Mouse (Mus musculus) layer of hippocampus, postnatal 36 days (tissue): Measurements from ENCODE around the gene Ube2f. TPM values are rescaled to one million over a fixed set of nuclear protein-coding genes. Genes with fewer than 3 reads are reported as not detected.
A peak's percentile ranks its signal among the peaks of the same experiment; 100 is the strongest.

ENCODE experiments used
- DNase-seq, 2 experiments: peaks; one replicate each; pipeline ENCODE4 v3.0.0; 2022
- total RNA-seq, 2 experiments: library from RNA; stranded (reverse); gene quantifications; 2 replicates each; pipeline ENCODE4 v1.2.3; 2021

The Ube2f gene
- total RNA-seq, 2 experiments from 2014 or later, result 53.1 to 57.9 TPM

- peak; percentile 93 to 95 for DNase-seq
Measured at GRCm38 (mm10) chr1:91297799-91298744, 48.0 kb downstream of the Ube2f start, which contains the start of gene Scly. TSS of gene Scly (plus strand) at chr1:91298338.

GRCm38 (mm10) chr1:91299026-91299706 lies 49.1 kb downstream of the Ube2f start:
- no peak for DNase-seq

GRCm38 (mm10) chr1:91299707-91300426 lies 49.8 kb downstream of the Ube2f start:
- DNase-seq, result no peak

- DNase-seq, result no peak
Measured at GRCm38 (mm10) chr1:91301206-91301920, 51.3 kb downstream of the Ube2f start.

- DNase-seq, result no peak
Measured at GRCm38 (mm10) chr1:91302021-91302420, 51.9 kb downstream of the Ube2f start.

- no peak for DNase-seq
Measured at GRCm38 (mm10) chr1:91304621-91305020, 54.5 kb downstream of the Ube2f start.

GRCm38 (mm10) chr1:91309366-91310085 lies 59.4 kb downstream of the Ube2f start:
- no peak for DNase-seq

- no peak for DNase-seq
Measured at GRCm38 (mm10) chr1:91312273-91312672, 62.2 kb downstream of the Ube2f start.

- DNase-seq, result no peak
Measured at GRCm38 (mm10) chr1:91313251-91313650, 63.1 kb downstream of the Ube2f start.

- no peak for DNase-seq
Measured at GRCm38 (mm10) chr1:91317656-91318055, 67.6 kb downstream of the Ube2f start.

- no peak for DNase-seq
Measured at GRCm38 (mm10) chr1:91321760-91322438, 71.8 kb downstream of the Ube2f start, which contains the start of gene Espnl. TSS of gene Espnl (plus strand) at chr1:91322075.

- no peak for DNase-seq
Measured at GRCm38 (mm10) chr1:91324646-91325045, 74.5 kb downstream of the Ube2f start.

GRCm38 (mm10) chr1:91325488-91326042 lies 75.5 kb downstream of the Ube2f start:
- DNase-seq, result no peak

GRCm38 (mm10) chr1:91332102-91332501 lies 82.0 kb downstream of the Ube2f start:
- DNase-seq, result peak in 1 of 2 experiments; percentile 26

- DNase-seq, result no peak
Measured at GRCm38 (mm10) chr1:91333582-91333981, 83.5 kb downstream of the Ube2f start.

GRCm38 (mm10) chr1:91337355-91337754 lies 87.3 kb downstream of the Ube2f start:
- no peak for DNase-seq
